Mouse (Mus musculus) telencephalon, adult 2 months (tissue): Measurements from ENCODE around the gene Mfap1b.
A peak's percentile ranks its signal among the peaks of the same experiment; 100 is the strongest.

Source experiments
- DNase-seq: peaks from one replicate; pipeline ENCODE4 v3.0.0-alpha.2; 2011; ENCODE audit warnings: low read depth, low spot score

Mfap1b gene

GRCm38 (mm10) chr2:121434854-121435253 lies 39.0 kb downstream of the Mfap1b start:
- no peak for DNase-seq

GRCm38 (mm10) chr2:121425890-121426289 lies 48.0 kb downstream of the Mfap1b start:
- DNase-seq = no peak

- no peak for DNase-seq
These were observed 50.7 kb downstream of the Mfap1b start for GRCm38 (mm10) chr2:121423166-121423565.

- DNase-seq = no peak
These were observed 55.4 kb downstream of the Mfap1b start for GRCm38 (mm10) chr2:121418476-121418875.

- no peak for DNase-seq
These were observed 57.5 kb downstream of the Mfap1b start for GRCm38 (mm10) chr2:121416356-121416755.

GRCm38 (mm10) chr2:121415591-121415990 lies 58.3 kb downstream of the Mfap1b start:
- no peak for DNase-seq

- no peak for DNase-seq
These were observed 58.8 kb downstream of the Mfap1b start for GRCm38 (mm10) chr2:121415103-121415502.

GRCm38 (mm10) chr2:121414139-121414685 lies 59.7 kb downstream of the Mfap1b start:
- no peak for DNase-seq

GRCm38 (mm10) chr2:121413387-121414042 lies 60.4 kb downstream of the Mfap1b start, which contains the start of the genes Pdia3 and Catsper2:
Gene Pdia3 (plus strand): TSS chr2:121413775.
Gene Catsper2 (minus strand): TSS chr2:121413792.
- peak; percentile 88 for DNase-seq

- DNase-seq = no peak
These were observed 61.0 kb downstream of the Mfap1b start for GRCm38 (mm10) chr2:121412843-121413386.
